Mouse (Mus musculus): ENCODE results near the gene Arhgef25. TPM values are rescaled to one million over a fixed set of nuclear protein-coding genes. Genes with fewer than 3 reads are reported as not detected.
A peak's percentile ranks its signal among the peaks of the same experiment; 100 is the strongest.

Arhgef25 gene
- polyA plus RNA-seq, 1 experiment: 10.4 TPM

DNA sequence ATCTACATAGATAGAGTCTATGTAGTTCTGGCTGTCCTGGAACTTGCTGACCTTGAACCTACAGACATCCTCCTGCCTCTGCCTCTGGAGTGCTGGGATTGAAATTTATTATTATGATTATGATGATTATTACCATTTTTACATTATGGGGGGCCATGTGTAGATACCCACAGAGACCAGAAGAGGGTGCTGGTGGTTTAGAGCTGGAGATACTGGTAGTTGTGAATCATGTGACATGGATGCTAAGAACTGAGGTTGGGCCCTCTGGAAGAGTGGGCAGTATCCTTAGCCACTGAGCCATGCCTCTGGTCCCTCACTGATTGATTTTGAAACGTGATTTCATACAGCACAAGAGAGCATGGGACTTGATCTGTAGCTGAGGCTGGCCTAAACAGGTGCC, 3.4 kb downstream of the Arhgef25 start:
- peaks cover 47% of the 10 kb centered on the region for H3K27me3 ChIP-seq (ENCODE audit: control insufficient read depth, insufficient read depth, low read length)
- WGBS: 85% methylated on average over 1 of the region's 1 CpGs
- TF ChIP-seq CTCF (IDR thresholded peaks at IDR 0.05; ENCODE audit: extremely low read depth, insufficient read length, insufficient replicate concordance, low read depth, low read length) (no peak), POLR2A (IDR thresholded peaks at IDR 0.05; ENCODE audit: low read depth, low read length) (no peak)
- H3K4me3 ChIP-seq (ENCODE audit: low read depth, low read length): no peak overlapping the region
- H3K27ac ChIP-seq (ENCODE audit: insufficient read depth, low read depth, low read length): no peak overlapping the region
- no peaks in the 10 kb centered on the region for H3K36me3 ChIP-seq (ENCODE audit: control insufficient read depth, insufficient read depth, low read length)
- H3K4me1 ChIP-seq (ENCODE audit: control insufficient read depth, insufficient read depth, insufficient read length, low read length): peaks cover 8% of the 10 kb centered on the region; the same call in 1 of the 2 replicates

DNA sequence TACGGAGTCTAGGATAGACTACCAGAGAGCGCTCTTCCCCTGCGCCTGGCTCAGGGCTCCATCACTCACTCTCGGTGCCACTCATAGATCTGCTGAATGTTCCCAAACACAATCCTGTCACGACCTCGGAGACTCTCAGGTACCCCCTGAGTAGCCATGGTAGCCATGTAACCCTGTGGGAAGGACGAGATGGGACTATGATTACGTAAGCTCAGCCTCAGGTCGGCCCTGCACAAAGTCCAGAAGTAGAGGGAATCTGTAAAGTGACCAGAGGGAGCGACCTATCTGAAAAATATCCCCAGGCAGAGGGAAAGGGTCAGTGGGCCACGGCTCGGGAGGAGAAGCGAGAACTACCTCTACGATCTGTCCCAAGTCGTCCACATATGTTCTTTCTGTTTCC, 4.4 kb downstream of the Arhgef25 start:
- H3K27me3 ChIP-seq (ENCODE audit: control insufficient read depth, insufficient read depth, low read length): peaks cover 51% of the 10 kb centered on the region
- H3K36me3 ChIP-seq (ENCODE audit: control insufficient read depth, insufficient read depth, low read length): no peaks in the 10 kb centered on the region
- no peak overlapping the region for H3K4me3 ChIP-seq (ENCODE audit: low read depth, low read length)
- 74% methylated on average over 15 of the region's 15 CpGs for WGBS
- TF ChIP-seq CTCF (IDR thresholded peaks at IDR 0.05; ENCODE audit: extremely low read depth, insufficient read length, insufficient replicate concordance, low read depth, low read length) (no peak), POLR2A (IDR thresholded peaks at IDR 0.05; ENCODE audit: low read depth, low read length) (no peak)
- no peak overlapping the region for H3K27ac ChIP-seq (ENCODE audit: insufficient read depth, low read depth, low read length)
- H3K4me1 ChIP-seq (ENCODE audit: control insufficient read depth, insufficient read depth, insufficient read length, low read length): peaks cover 8% of the 10 kb centered on the region; the same call in 1 of the 2 replicates

DNA sequence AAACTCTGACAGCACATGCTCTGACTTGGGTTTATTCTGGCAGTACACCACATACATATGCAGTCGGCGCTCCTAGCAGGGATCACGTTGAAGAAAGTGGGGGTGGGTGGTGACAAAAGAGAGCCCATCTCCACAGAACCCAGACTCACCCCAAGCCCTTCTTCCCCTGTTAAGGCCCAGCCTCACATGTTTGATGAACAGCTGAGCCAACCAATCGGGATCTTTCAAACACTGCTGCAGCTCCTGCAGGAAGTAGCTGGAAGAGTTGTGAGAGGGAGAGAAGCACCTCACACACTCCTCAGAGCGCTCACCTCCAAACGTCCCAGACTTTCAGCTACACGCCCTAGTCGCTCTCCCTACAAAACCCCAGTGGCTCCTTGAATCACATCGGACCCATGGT, 4.8 kb downstream of the Arhgef25 start:
- WGBS: 72% methylated on average over 9 of the region's 9 CpGs
- H3K4me1 ChIP-seq (ENCODE audit: control insufficient read depth, insufficient read depth, insufficient read length, low read length): peaks cover 8% of the 10 kb centered on the region; the same call in 1 of the 2 replicates
- TF ChIP-seq CTCF (IDR thresholded peaks at IDR 0.05; ENCODE audit: extremely low read depth, insufficient read length, insufficient replicate concordance, low read depth, low read length) (no peak), POLR2A (IDR thresholded peaks at IDR 0.05; ENCODE audit: low read depth, low read length) (no peak)
- peaks cover 55% of the 10 kb centered on the region for H3K27me3 ChIP-seq (ENCODE audit: control insufficient read depth, insufficient read depth, low read length)
- no peaks in the 10 kb centered on the region for H3K36me3 ChIP-seq (ENCODE audit: control insufficient read depth, insufficient read depth, low read length)
- no peak overlapping the region for H3K27ac ChIP-seq (ENCODE audit: insufficient read depth, low read depth, low read length)
- no peak overlapping the region for H3K4me3 ChIP-seq (ENCODE audit: low read depth, low read length)

DNA sequence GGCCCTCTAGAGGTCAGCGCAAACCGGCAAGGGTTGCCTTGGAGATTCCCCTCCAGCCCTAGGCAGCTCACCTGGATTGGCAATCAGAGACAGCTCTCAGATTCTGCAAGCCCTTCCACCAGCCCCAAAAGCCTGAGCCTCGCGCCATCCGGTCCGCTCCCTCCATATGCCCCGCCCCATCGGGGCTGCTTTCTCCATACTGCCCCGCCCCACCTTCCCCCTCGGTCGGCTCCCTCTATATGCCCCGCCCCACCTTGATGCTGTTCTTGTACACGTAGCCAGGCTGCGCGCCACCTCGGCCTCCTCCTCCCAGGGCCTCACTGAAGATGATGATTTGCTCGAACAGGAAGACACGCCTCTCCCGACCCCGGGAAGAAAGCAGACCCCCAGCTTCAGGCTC, 6.1 kb downstream of the Arhgef25 start:
- WGBS: 12% methylated on average over 20 of the region's 20 CpGs
- H3K36me3 ChIP-seq (ENCODE audit: control insufficient read depth, insufficient read depth, low read length): no peaks in the 10 kb centered on the region
- H3K27ac ChIP-seq (ENCODE audit: insufficient read depth, low read depth, low read length): no peak overlapping the region
- H3K4me1 ChIP-seq (ENCODE audit: control insufficient read depth, insufficient read depth, insufficient read length, low read length): peaks cover 7% of the 10 kb centered on the region; the same call in 1 of the 2 replicates
- H3K27me3 ChIP-seq (ENCODE audit: control insufficient read depth, insufficient read depth, low read length): peaks cover 57% of the 10 kb centered on the region
- no peak for TF ChIP-seq POLR2A (IDR thresholded peaks at IDR 0.05; ENCODE audit: low read depth, low read length)
- TF ChIP-seq CTCF (IDR thresholded peaks at IDR 0.05; ENCODE audit: extremely low read depth, insufficient read length, insufficient replicate concordance, low read depth, low read length): no peak
- H3K4me3 ChIP-seq (ENCODE audit: low read depth, low read length): peak overlapping the region; percentile 8; the same call in 1 of the 2 replicates

DNA sequence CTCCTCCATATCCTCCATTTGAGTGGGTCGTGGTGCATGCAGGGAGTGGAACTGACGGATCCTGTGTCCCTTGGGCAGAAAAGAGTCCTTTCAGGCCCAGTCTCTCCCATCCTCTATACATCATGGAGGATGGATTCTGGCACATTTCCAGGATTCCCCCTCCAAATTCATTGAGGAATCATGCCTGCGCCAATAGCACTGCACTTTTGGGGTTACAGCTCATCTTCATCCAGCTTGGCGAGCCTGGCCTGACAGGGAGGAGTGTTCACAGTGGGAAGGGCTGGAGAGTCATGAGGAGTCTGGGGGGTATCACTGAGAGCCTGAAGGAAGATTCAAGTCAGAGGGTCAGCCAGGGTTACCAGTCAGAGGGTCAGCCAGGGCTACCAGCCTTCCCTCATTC, 7.3 kb downstream of the Arhgef25 start:
- Histone ChIP-seq H3K27me3 (ENCODE audit: control insufficient read depth, insufficient read depth, low read length) (peaks cover 56% of the 10 kb centered on the region), H3K4me1 (ENCODE audit: control insufficient read depth, insufficient read depth, insufficient read length, low read length) (peaks cover 13% of the 10 kb centered on the region), H3K27ac (ENCODE audit: insufficient read depth, low read depth, low read length) (no peak overlapping the region), H3K36me3 (ENCODE audit: control insufficient read depth, insufficient read depth, low read length) (no peaks in the 10 kb centered on the region), H3K4me3 (ENCODE audit: low read depth, low read length) (no peak overlapping the region)
- TF ChIP-seq CTCF (IDR thresholded peaks at IDR 0.05; ENCODE audit: extremely low read depth, insufficient read length, insufficient replicate concordance, low read depth, low read length) (no peak), POLR2A (IDR thresholded peaks at IDR 0.05; ENCODE audit: low read depth, low read length) (no peak)
- 86% methylated on average over 4 of the region's 4 CpGs for WGBS

DNA sequence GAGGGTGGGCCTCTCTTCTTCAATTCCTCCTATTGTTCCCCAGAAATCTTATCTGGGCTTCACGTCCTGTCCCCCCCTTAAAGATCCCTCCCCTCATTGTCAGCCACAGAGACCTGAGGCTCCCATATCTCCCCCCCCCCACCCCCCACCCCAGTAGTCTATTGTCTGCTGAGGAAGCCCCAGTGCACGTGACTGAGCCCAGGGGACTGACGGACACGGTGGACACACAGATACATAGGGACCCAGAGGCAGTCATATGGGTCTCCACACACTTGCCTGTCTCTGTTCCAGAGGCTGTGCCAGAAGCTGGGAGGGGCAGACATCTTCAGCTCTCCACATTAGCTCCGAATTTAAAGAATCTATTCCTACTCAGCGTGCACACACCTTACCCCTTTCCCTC, 8.3 kb downstream of the Arhgef25 start:
- TF ChIP-seq CTCF (IDR thresholded peaks at IDR 0.05; ENCODE audit: extremely low read depth, insufficient read length, insufficient replicate concordance, low read depth, low read length): no peak
- TF ChIP-seq POLR2A (IDR thresholded peaks at IDR 0.05; ENCODE audit: low read depth, low read length): no peak
- Histone ChIP-seq H3K4me3 (ENCODE audit: low read depth, low read length) (no peak overlapping the region), H3K27me3 (ENCODE audit: control insufficient read depth, insufficient read depth, low read length) (peaks cover 55% of the 10 kb centered on the region), H3K4me1 (ENCODE audit: control insufficient read depth, insufficient read depth, insufficient read length, low read length) (peaks cover 13% of the 10 kb centered on the region), H3K27ac (ENCODE audit: insufficient read depth, low read depth, low read length) (no peak overlapping the region), H3K36me3 (ENCODE audit: control insufficient read depth, insufficient read depth, low read length) (no peaks in the 10 kb centered on the region)
- 65% methylated on average over 6 of the region's 6 CpGs for WGBS

- TF ChIP-seq CTCF (IDR thresholded peaks at IDR 0.05; ENCODE audit: extremely low read depth, insufficient read length, insufficient replicate concordance, low read depth, low read length) (no peak), POLR2A (IDR thresholded peaks at IDR 0.05; ENCODE audit: low read depth, low read length) (no peak)
- Histone ChIP-seq H3K27ac (ENCODE audit: insufficient read depth, low read depth, low read length) (no peak overlapping the region), H3K36me3 (ENCODE audit: control insufficient read depth, insufficient read depth, low read length) (no peaks in the 10 kb centered on the region), H3K4me3 (ENCODE audit: low read depth, low read length) (no peak overlapping the region), H3K4me1 (ENCODE audit: control insufficient read depth, insufficient read depth, insufficient read length, low read length) (peaks cover 13% of the 10 kb centered on the region), H3K27me3 (ENCODE audit: control insufficient read depth, insufficient read depth, low read length) (peaks cover 56% of the 10 kb centered on the region)
- 57% methylated on average over 3 of the region's 3 CpGs for WGBS
Observed at GRCm38 (mm10) chr10:127180695-127181047, 9.2 kb downstream of the Arhgef25 start.

All from small intestine, adult 2 months (tissue).